Mouse (Mus musculus): ENCODE data around the gene Il17rb. TPM values are rescaled to one million over a fixed set of nuclear protein-coding genes. Genes with fewer than 3 reads are reported as not detected.

Il17rb gene
- polyA plus RNA-seq, 1 experiment from 2014 or later: 6.6 TPM

- ATAC-seq (ENCODE audit: low read depth): no peak
- Histone ChIP-seq H3K4me2 (ENCODE audit: low read depth, low read length) (no peak overlapping the region), H3K9ac (ENCODE audit: low read depth, low read length) (no peak overlapping the region), H3K9me3 (replicated peaks; ENCODE audit: control insufficient read depth, low read length) (no peaks in the 10 kb centered on the region), H3K27ac (ENCODE audit: low read length) (peak overlapping the region; percentile 45), H3K27me3 (ENCODE audit: control insufficient read depth, insufficient read depth, low read depth, low read length) (no peaks in the 10 kb centered on the region), H3K36me3 (ENCODE audit: control insufficient read depth, insufficient read depth) (peaks cover 7% of the 10 kb centered on the region; the same call in 1 of the 2 replicates), H3K4me1 (ENCODE audit: control insufficient read depth, low read depth, low read length) (peaks cover 19% of the 10 kb centered on the region), H3K4me3 (ENCODE audit: low read depth, low read length) (no peak overlapping the region)
- WGBS (ENCODE audit: insufficient replicate concordance): 42% methylated on average over 3 of the region's 3 CpGs
Measured at GRCm38 (mm10) chr14:29999475-29999811, 9.3 kb downstream of the Il17rb start.

GRCm38 (mm10) chr14:29998747-29999474, 9.8 kb downstream of the Il17rb start:
- WGBS (ENCODE audit: insufficient replicate concordance): 62% methylated on average over 13 of the region's 13 CpGs
- Histone ChIP-seq H3K36me3 (ENCODE audit: control insufficient read depth, insufficient read depth) (peaks cover 8% of the 10 kb centered on the region), H3K9me3 (replicated peaks; ENCODE audit: control insufficient read depth, low read length) (no peaks in the 10 kb centered on the region), H3K9ac (ENCODE audit: low read depth, low read length) (no peak overlapping the region), H3K27ac (ENCODE audit: low read length) (no peak overlapping the region; the same call in 1 of the 2 replicates), H3K4me1 (ENCODE audit: control insufficient read depth, low read depth, low read length) (peaks cover 19% of the 10 kb centered on the region), H3K4me3 (ENCODE audit: low read depth, low read length) (no peak overlapping the region), H3K4me2 (ENCODE audit: low read depth, low read length) (no peak overlapping the region), H3K27me3 (ENCODE audit: control insufficient read depth, insufficient read depth, low read depth, low read length) (no peaks in the 10 kb centered on the region)
- ATAC-seq (ENCODE audit: low read depth): no peak

- Histone ChIP-seq H3K4me3 (ENCODE audit: low read depth, low read length) (no peak overlapping the region), H3K36me3 (ENCODE audit: control insufficient read depth, insufficient read depth) (peaks cover 16% of the 10 kb centered on the region), H3K9me3 (replicated peaks; ENCODE audit: control insufficient read depth, low read length) (no peaks in the 10 kb centered on the region), H3K9ac (ENCODE audit: low read depth, low read length) (no peak overlapping the region), H3K4me2 (ENCODE audit: low read depth, low read length) (no peak overlapping the region), H3K27me3 (ENCODE audit: control insufficient read depth, insufficient read depth, low read depth, low read length) (no peaks in the 10 kb centered on the region), H3K4me1 (ENCODE audit: control insufficient read depth, low read depth, low read length) (peaks cover 19% of the 10 kb centered on the region), H3K27ac (ENCODE audit: low read length) (peak overlapping the region; percentile 75)
- no peak for ATAC-seq (ENCODE audit: low read depth)
Measured at GRCm38 (mm10) chr14:29997345-29997744, 11.4 kb downstream of the Il17rb start.

GRCm38 (mm10) chr14:29996000-29996751, 12.5 kb downstream of the Il17rb start:
- Histone ChIP-seq H3K4me3 (ENCODE audit: low read depth, low read length) (no peak overlapping the region), H3K4me2 (ENCODE audit: low read depth, low read length) (no peak overlapping the region), H3K27ac (ENCODE audit: low read length) (peak overlapping the region; percentile 82), H3K9ac (ENCODE audit: low read depth, low read length) (no peak overlapping the region), H3K9me3 (replicated peaks; ENCODE audit: control insufficient read depth, low read length) (no peaks in the 10 kb centered on the region), H3K27me3 (ENCODE audit: control insufficient read depth, insufficient read depth, low read depth, low read length) (no peaks in the 10 kb centered on the region), H3K4me1 (ENCODE audit: control insufficient read depth, low read depth, low read length) (peaks cover 19% of the 10 kb centered on the region), H3K36me3 (ENCODE audit: control insufficient read depth, insufficient read depth) (peaks cover 16% of the 10 kb centered on the region)
- WGBS (ENCODE audit: insufficient replicate concordance): 60% methylated on average over 11 of the region's 11 CpGs
- peak; percentile 92 for ATAC-seq (ENCODE audit: low read depth)

- peaks cover 22% of the 10 kb centered on the region for H3K36me3 ChIP-seq (ENCODE audit: control insufficient read depth, insufficient read depth)
- no peak overlapping the region for H3K4me2 ChIP-seq (ENCODE audit: low read depth, low read length)
- H3K9me3 ChIP-seq (replicated peaks; ENCODE audit: control insufficient read depth, low read length): no peaks in the 10 kb centered on the region
- H3K9ac ChIP-seq (ENCODE audit: low read depth, low read length): no peak overlapping the region
- 82% methylated on average over 4 of the region's 4 CpGs for WGBS (ENCODE audit: insufficient replicate concordance)
- no peak overlapping the region for H3K4me3 ChIP-seq (ENCODE audit: low read depth, low read length)
- H3K27me3 ChIP-seq (ENCODE audit: control insufficient read depth, insufficient read depth, low read depth, low read length): no peaks in the 10 kb centered on the region
- peak overlapping the region; percentile 82 for H3K27ac ChIP-seq (ENCODE audit: low read length)
- H3K4me1 ChIP-seq (ENCODE audit: control insufficient read depth, low read depth, low read length): peaks cover 19% of the 10 kb centered on the region
- ATAC-seq (ENCODE audit: low read depth): no peak
Measured at GRCm38 (mm10) chr14:29994976-29995375, 13.7 kb downstream of the Il17rb start.

GRCm38 (mm10) chr14:29988337-29988736, 20.4 kb downstream of the Il17rb start:
- Histone ChIP-seq H3K4me2 (ENCODE audit: low read depth, low read length) (no peak overlapping the region), H3K9me3 (replicated peaks; ENCODE audit: control insufficient read depth, low read length) (no peaks in the 10 kb centered on the region), H3K4me3 (ENCODE audit: low read depth, low read length) (no peak overlapping the region), H3K36me3 (ENCODE audit: control insufficient read depth, insufficient read depth) (peaks cover 63% of the 10 kb centered on the region), H3K27ac (ENCODE audit: low read length) (no peak overlapping the region), H3K4me1 (ENCODE audit: control insufficient read depth, low read depth, low read length) (no peaks in the 10 kb centered on the region), H3K27me3 (ENCODE audit: control insufficient read depth, insufficient read depth, low read depth, low read length) (no peaks in the 10 kb centered on the region), H3K9ac (ENCODE audit: low read depth, low read length) (no peak overlapping the region)
- no peak for ATAC-seq (ENCODE audit: low read depth)
- WGBS (ENCODE audit: insufficient replicate concordance): 77% methylated on average over 4 of the region's 4 CpGs

- Histone ChIP-seq H3K4me1 (ENCODE audit: control insufficient read depth, low read depth, low read length) (no peaks in the 10 kb centered on the region), H3K27me3 (ENCODE audit: control insufficient read depth, insufficient read depth, low read depth, low read length) (no peaks in the 10 kb centered on the region), H3K4me2 (ENCODE audit: low read depth, low read length) (no peak overlapping the region), H3K36me3 (ENCODE audit: control insufficient read depth, insufficient read depth) (peaks cover 63% of the 10 kb centered on the region), H3K27ac (ENCODE audit: low read length) (no peak overlapping the region), H3K9ac (ENCODE audit: low read depth, low read length) (no peak overlapping the region), H3K4me3 (ENCODE audit: low read depth, low read length) (no peak overlapping the region), H3K9me3 (replicated peaks; ENCODE audit: control insufficient read depth, low read length) (no peaks in the 10 kb centered on the region)
- ATAC-seq (ENCODE audit: low read depth): no peak
- WGBS (ENCODE audit: insufficient replicate concordance): 78% methylated on average over 9 of the region's 9 CpGs
Measured at GRCm38 (mm10) chr14:29987739-29988138, 21.0 kb downstream of the Il17rb start.

GRCm38 (mm10) chr14:29987276-29987675, 21.4 kb downstream of the Il17rb start:
- no peaks in the 10 kb centered on the region for H3K27me3 ChIP-seq (ENCODE audit: control insufficient read depth, insufficient read depth, low read depth, low read length)
- H3K4me3 ChIP-seq (ENCODE audit: low read depth, low read length): no peak overlapping the region
- no peak overlapping the region for H3K4me2 ChIP-seq (ENCODE audit: low read depth, low read length)
- no peaks in the 10 kb centered on the region for H3K4me1 ChIP-seq (ENCODE audit: control insufficient read depth, low read depth, low read length)
- peaks cover 63% of the 10 kb centered on the region for H3K36me3 ChIP-seq (ENCODE audit: control insufficient read depth, insufficient read depth)
- no peak overlapping the region for H3K27ac ChIP-seq (ENCODE audit: low read length)
- 89% methylated on average over 6 of the region's 6 CpGs for WGBS (ENCODE audit: insufficient replicate concordance)
- H3K9ac ChIP-seq (ENCODE audit: low read depth, low read length): no peak overlapping the region
- H3K9me3 ChIP-seq (replicated peaks; ENCODE audit: control insufficient read depth, low read length): no peaks in the 10 kb centered on the region
- no peak for ATAC-seq (ENCODE audit: low read depth)

GRCm38 (mm10) chr14:29986096-29986495, 22.6 kb downstream of the Il17rb start:
- Histone ChIP-seq H3K27me3 (ENCODE audit: control insufficient read depth, insufficient read depth, low read depth, low read length) (no peaks in the 10 kb centered on the region), H3K4me3 (ENCODE audit: low read depth, low read length) (no peak overlapping the region), H3K9ac (ENCODE audit: low read depth, low read length) (no peak overlapping the region), H3K4me2 (ENCODE audit: low read depth, low read length) (no peak overlapping the region), H3K9me3 (replicated peaks; ENCODE audit: control insufficient read depth, low read length) (no peaks in the 10 kb centered on the region), H3K36me3 (ENCODE audit: control insufficient read depth, insufficient read depth) (peaks cover 71% of the 10 kb centered on the region), H3K27ac (ENCODE audit: low read length) (no peak overlapping the region), H3K4me1 (ENCODE audit: control insufficient read depth, low read depth, low read length) (no peaks in the 10 kb centered on the region)
- ATAC-seq (ENCODE audit: low read depth): no peak
- 92% methylated on average over 4 of the region's 4 CpGs for WGBS (ENCODE audit: insufficient replicate concordance)

Measured in liver, embryonic 16.5 days (tissue).